Mouse (Mus musculus) thymus, adult 2 months (tissue): ENCODE measurements around the gene Caskin1.

Source experiments
- CTCF ChIP-seq: fragments of 200-500 bp; IDR thresholded peaks from 2 replicates; pipeline ENCODE4 v1.5.1; 2012; ENCODE audit warnings: mild to moderate bottlenecking, control low read depth, low read length, moderate library complexity, borderline replicate concordance; ENCODE audit not compliant: control insufficient read depth, poor library complexity, insufficient read depth; ENCODE audit errors: extremely low read depth
- POLR2A ChIP-seq: fragments of 200-500 bp; IDR thresholded peaks from 2 replicates; pipeline ENCODE4 v1.6.1; 2012; ENCODE audit warnings: mild to moderate bottlenecking, low read length, control low read depth, moderate library complexity; ENCODE audit not compliant: control insufficient read depth, poor library complexity, insufficient read depth; ENCODE audit errors: extremely low read depth

DNA sequence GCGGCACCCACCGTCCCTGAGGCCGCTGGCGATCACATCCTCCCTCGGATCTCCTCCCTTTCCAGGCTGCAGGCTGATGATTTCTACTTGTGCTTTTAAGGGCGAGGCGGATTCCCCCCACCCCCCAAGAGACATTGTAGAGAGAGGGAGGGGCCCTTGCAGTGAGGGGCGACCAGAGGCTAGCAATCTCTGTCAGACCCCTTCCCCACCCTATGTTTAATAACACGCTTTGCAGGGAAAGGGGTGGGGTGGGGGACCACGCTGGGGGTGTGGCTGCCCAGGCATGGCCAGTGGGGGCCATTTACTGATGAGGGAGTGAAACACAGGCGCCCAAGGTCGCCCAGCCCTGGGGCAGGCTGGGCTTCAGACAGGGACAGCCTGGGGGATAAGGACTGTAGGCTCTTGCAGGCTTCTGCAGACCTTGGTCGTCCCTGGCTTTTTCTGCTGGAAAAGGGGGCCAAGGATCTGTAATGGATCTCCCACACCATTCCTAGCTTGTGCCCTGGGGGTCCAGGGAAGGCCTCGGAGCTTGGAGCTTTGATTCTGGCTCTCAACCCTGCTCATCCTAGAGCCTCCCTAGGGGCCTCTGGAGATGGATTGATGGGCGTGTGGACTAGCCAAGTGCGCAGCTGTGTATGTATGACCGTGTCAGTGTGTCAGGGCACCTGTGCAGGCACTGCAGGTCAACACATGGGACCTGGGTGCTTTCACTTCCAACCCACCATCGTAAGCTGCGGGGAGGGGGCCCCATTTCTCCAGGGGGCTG lies 1.0 kb downstream of the Caskin1 start:
- TF ChIP-seq POLR2A (no peak), CTCF (no peak)
